Mouse (Mus musculus): ENCODE results near the gene Otud1. TPM values are rescaled to one million over a fixed set of nuclear protein-coding genes. Genes with fewer than 3 reads are reported as not detected.
A peak's percentile ranks its signal among the peaks of the same experiment; 100 is the strongest.

Otud1 gene
- polyA plus RNA-seq, 2 experiments, result 0.44 to 0.65 TPM

DNA sequence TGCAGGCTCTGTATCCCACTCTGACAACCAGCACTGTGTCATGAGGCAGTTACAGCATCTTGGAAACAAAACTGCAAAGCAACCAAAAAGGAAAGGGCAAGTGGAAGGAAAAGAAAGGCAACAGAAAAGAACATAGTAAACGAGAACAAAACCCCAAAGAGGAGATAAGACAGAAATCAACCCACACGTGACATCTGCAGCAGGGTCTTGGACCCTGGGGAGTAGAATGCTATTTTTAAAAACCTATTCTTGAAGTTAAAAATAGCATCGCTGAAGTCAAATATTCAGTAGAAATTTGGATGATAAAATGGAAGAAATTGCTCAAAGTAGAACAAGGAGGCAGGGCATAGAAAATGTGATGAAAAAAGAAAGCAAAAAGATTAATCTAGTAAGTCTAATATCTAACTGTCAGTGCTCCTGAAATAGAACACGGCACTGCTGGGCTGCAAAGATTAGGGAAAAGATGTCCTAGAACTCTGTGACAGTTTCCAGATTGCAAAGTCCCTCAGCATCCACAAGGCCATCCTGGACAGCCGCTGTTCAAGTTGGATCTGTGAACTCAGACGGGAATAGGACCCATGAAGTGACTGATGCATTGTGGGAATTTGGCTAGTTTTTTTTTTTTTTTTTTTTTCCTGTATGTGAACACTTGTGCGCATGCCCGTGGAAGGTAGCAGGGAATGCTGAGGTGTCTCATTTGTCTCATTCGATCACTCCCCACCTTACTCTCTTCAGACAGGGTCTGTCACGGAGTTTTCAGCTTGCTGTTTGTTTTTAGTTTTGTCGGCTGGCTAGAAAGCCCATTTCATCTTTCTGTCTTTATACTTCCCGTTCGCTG lies 13.5 kb downstream of the Otud1 start:
- H3K36me3 ChIP-seq (replicated peaks; ENCODE audit: control insufficient read depth, insufficient read depth, low read depth), result no peaks in the 10 kb centered on the region
- no peaks in the 10 kb centered on the region for H3K4me1 ChIP-seq (replicated peaks; ENCODE audit: control insufficient read depth in 2 of 2, insufficient read depth in 2 of 2, low read length in 1 of 2)
- no peak overlapping the region for H3K27ac ChIP-seq
- no peak overlapping the region for H3K9ac ChIP-seq (replicated peaks)
- ATAC-seq (ENCODE audit: insufficient read depth) (no peak), DNase-seq (ENCODE audit: low read depth in 3 of 3, low spot score in 3 of 3) (no peak)
- H3K27me3 ChIP-seq (ENCODE audit: control insufficient read depth, insufficient read depth, low read length), result no peaks in the 10 kb centered on the region
- H3K4me2 ChIP-seq (ENCODE audit: low read depth), result no peak overlapping the region
- H3K9me3 ChIP-seq (ENCODE audit: control insufficient read depth, low read length), result no peaks in the 10 kb centered on the region
- H3K4me3 ChIP-seq (ENCODE audit: insufficient read depth in 1 of 2, low read depth in 2 of 2, low read length in 2 of 2), result no peak overlapping the region
- 49% methylated on average over 13 of the region's 13 CpGs for WGBS (ENCODE audit: insufficient replicate concordance)
- TF ChIP-seq EP300 (IDR thresholded peaks at IDR 0.05; ENCODE audit: low read depth) (no peak), CTCF (IDR thresholded peaks at IDR 0.05; ENCODE audit: low read depth) (no peak)

DNA sequence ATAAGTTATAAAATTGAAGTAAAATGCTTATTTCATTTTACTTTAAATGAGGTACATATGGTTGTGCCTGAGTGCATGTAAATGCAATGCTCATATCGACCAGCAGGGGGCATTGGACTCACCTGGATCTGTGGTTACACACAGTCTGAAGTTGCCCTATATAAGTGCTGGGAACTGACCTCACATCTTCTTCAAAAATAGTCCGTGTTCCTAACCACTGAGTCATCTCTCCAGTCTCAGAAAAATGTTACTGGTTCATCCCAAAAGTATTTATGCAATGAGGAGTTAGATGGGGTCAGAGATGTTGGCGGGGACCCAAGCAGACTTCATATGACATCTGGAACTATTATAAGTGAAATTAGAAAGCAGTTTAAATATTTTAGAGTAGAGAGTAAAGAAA lies 25.4 kb downstream of the Otud1 start:
- no peaks in the 10 kb centered on the region; a peak in 1 of 4 replicates for H3K4me1 ChIP-seq (replicated peaks; ENCODE audit: control insufficient read depth in 2 of 2, insufficient read depth in 2 of 2, low read length in 1 of 2)
- H3K4me3 ChIP-seq (ENCODE audit: insufficient read depth in 1 of 2, low read depth in 2 of 2, low read length in 2 of 2), result no peak overlapping the region
- H3K4me2 ChIP-seq (ENCODE audit: low read depth), result no peak overlapping the region
- DNase-seq (ENCODE audit: low read depth in 3 of 3, low spot score in 3 of 3) (no peak), ATAC-seq (ENCODE audit: insufficient read depth) (no peak)
- no peak overlapping the region for H3K9ac ChIP-seq (replicated peaks)
- no peaks in the 10 kb centered on the region for H3K27me3 ChIP-seq (ENCODE audit: control insufficient read depth, insufficient read depth, low read length)
- TF ChIP-seq EP300 (IDR thresholded peaks at IDR 0.05; ENCODE audit: low read depth) (no peak), CTCF (IDR thresholded peaks at IDR 0.05; ENCODE audit: low read depth) (peak; percentile 85)
- H3K9me3 ChIP-seq (ENCODE audit: control insufficient read depth, low read length), result no peaks in the 10 kb centered on the region
- no peak overlapping the region for H3K27ac ChIP-seq
- WGBS (ENCODE audit: insufficient replicate concordance), result 33% methylated on average over 3 of the region's 3 CpGs
- no peaks in the 10 kb centered on the region for H3K36me3 ChIP-seq (replicated peaks; ENCODE audit: control insufficient read depth, insufficient read depth, low read depth)

DNA sequence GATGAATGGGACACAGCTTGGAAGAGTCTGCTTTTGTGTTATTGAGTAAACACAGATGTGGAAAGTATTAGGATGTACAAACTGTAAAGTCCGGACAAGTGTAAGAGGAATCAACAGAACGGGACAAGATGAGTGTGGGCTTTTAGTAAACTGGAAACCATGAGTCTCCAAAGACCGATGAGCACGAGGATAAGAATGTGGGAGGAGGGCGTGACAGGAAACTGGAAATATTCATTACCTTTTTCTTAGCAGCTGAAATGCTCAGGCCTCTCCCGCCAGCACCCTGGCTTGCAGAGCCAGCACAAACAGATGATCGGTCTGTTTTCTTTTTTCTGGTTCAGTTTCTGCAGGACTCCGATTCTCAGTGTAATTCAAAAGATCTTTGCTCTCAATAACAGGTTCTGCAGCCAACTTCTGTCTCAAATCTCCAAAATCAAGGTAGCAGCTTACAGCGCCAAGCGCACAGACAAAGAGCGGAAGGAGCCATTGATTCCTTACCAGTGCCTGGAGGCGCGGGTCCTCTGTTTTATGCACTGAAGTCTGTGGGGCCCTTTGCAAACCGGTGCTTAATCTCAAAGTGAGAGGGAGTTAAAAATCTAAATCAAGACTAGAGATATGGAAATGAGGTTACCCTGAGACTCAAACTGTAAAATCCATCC lies 28.1 kb downstream of the Otud1 start:
- 52% methylated on average over 14 of the region's 14 CpGs for WGBS (ENCODE audit: insufficient replicate concordance)
- H3K4me3 ChIP-seq (ENCODE audit: insufficient read depth in 1 of 2, low read depth in 2 of 2, low read length in 2 of 2), result no peak overlapping the region

DNA sequence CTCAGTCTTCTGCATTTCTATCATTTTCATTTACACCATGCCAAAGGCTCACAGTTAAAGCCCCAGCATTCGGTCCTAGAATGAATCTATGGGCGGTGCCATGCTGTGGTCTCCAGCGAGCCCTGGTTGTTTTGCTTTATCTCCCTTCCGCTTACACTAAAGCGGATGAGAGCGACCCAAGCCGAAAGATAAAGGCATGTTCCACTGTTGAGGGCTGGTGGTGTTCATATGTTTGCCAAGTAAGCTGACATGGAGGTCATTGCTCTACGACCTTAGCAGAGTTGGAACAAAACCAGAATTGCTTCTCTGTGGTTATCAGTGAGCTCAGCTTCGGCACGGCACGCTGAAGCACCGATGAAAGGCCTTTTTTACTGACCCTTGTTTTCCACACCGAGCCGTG lies 32.5 kb downstream of the Otud1 start:
- H3K9ac ChIP-seq (replicated peaks), result no peak overlapping the region
- peak in 1 of 3 experiments; percentile 15 for DNase-seq (ENCODE audit: low read depth in 3 of 3, low spot score in 3 of 3)
- H3K4me3 ChIP-seq (ENCODE audit: insufficient read depth in 1 of 2, low read depth in 2 of 2, low read length in 2 of 2), result no peak overlapping the region
- WGBS (ENCODE audit: insufficient replicate concordance), result 42% methylated on average over 14 of the region's 14 CpGs
- H3K4me2 ChIP-seq (ENCODE audit: low read depth), result peak overlapping the region; percentile 39
- H3K27ac ChIP-seq, result no peak overlapping the region
- no peaks in the 10 kb centered on the region for H3K9me3 ChIP-seq (ENCODE audit: control insufficient read depth, low read length)
- peak; percentile 65 for ATAC-seq (ENCODE audit: insufficient read depth)
- peaks cover 0 to 4% of the 10 kb centered on the region in 2 experiments; a peak in 2 of 4 replicates for H3K4me1 ChIP-seq (replicated peaks; ENCODE audit: control insufficient read depth in 2 of 2, insufficient read depth in 2 of 2, low read length in 1 of 2)
- H3K36me3 ChIP-seq (replicated peaks; ENCODE audit: control insufficient read depth, insufficient read depth, low read depth), result no peaks in the 10 kb centered on the region
- H3K27me3 ChIP-seq (ENCODE audit: control insufficient read depth, insufficient read depth, low read length), result no peaks in the 10 kb centered on the region
- TF ChIP-seq CTCF (IDR thresholded peaks at IDR 0.05; ENCODE audit: low read depth) (no peak), EP300 (IDR thresholded peaks at IDR 0.05; ENCODE audit: low read depth) (no peak)

More for the DNA sequence above, 28.1 kb downstream of the Otud1 start:
- TF ChIP-seq CTCF (IDR thresholded peaks at IDR 0.05; ENCODE audit: low read depth) (no peak), EP300 (IDR thresholded peaks at IDR 0.05; ENCODE audit: low read depth) (no peak)
- Histone ChIP-seq H3K36me3 (replicated peaks; ENCODE audit: control insufficient read depth, insufficient read depth, low read depth) (no peaks in the 10 kb centered on the region), H3K27me3 (ENCODE audit: control insufficient read depth, insufficient read depth, low read length) (no peaks in the 10 kb centered on the region), H3K4me1 (replicated peaks; ENCODE audit: control insufficient read depth in 2 of 2, insufficient read depth in 2 of 2, low read length in 1 of 2) (peaks cover 0 to 4% of the 10 kb centered on the region in 2 experiments; a peak in 2 of 4 replicates), H3K27ac (no peak overlapping the region), H3K9me3 (ENCODE audit: control insufficient read depth, low read length) (no peaks in the 10 kb centered on the region), H3K9ac (replicated peaks) (no peak overlapping the region), H3K4me2 (ENCODE audit: low read depth) (no peak overlapping the region)
- ATAC-seq (ENCODE audit: insufficient read depth), result no peak
- DNase-seq (ENCODE audit: low read depth in 3 of 3, low spot score in 3 of 3), result no peak
